Mouse (Mus musculus) forebrain, embryonic 10.5 days (tissue): ENCODE results near the gene Arhgdia. TPM values are rescaled to one million over a fixed set of nuclear protein-coding genes. Genes with fewer than 3 reads are reported as not detected.
A peak's percentile ranks its signal among the peaks of the same experiment; 100 is the strongest.

ENCODE experiments used
- DNase-seq: peaks from one replicate; pipeline ENCODE4 v3.0.0-alpha.2; 2017; ENCODE audit warnings: low spot score; ENCODE audit errors: extremely low spot score
- H3K27ac ChIP-seq: fragments of 300-500 bp; sonication (generic); 2 replicates; pipeline ENCODE4 v1.5.1; 2016; ENCODE audit warnings: mild to moderate bottlenecking
- H3K27me3 ChIP-seq: fragments of 300-500 bp; sonication (generic); 2 replicates; pipeline ENCODE4 v1.6.1; 2016; ENCODE audit warnings: mild to moderate bottlenecking; ENCODE audit not compliant: poor library complexity, severe bottlenecking
- H3K36me3 ChIP-seq: fragments of 300-500 bp; sonication (generic); replicated peaks from 2 replicates; pipeline ENCODE4 v1.6.1; 2016; ENCODE audit warnings: mild to moderate bottlenecking, moderate library complexity
- H3K4me1 ChIP-seq: fragments of 300-500 bp; sonication (generic); 2 replicates; pipeline ENCODE4 v1.6.1; 2016
- H3K4me3 ChIP-seq: fragments of 300-500 bp; sonication (generic); 2 replicates; pipeline ENCODE4 v1.5.1; 2016; ENCODE audit warnings: mild to moderate bottlenecking, moderate library complexity
- H3K9me3 ChIP-seq: fragments of 300-500 bp; sonication (generic); 2 replicates; pipeline ENCODE4 v1.6.1; 2016; ENCODE audit warnings: mild to moderate bottlenecking, moderate library complexity
- WGBS: fragments of 180-500 bp; shearing (Covaris S2); methylation state at CpG from one replicate; pipeline ENCODE4 v1.1.7; 2016; 5-methylcytosine and 5-hydroxymethylcytosine counted together
- microRNA-seq: library from miRNA; unstranded; fragments of <30 nt; microRNA quantifications from one replicate; pipeline ENCODE4, GENCODE M21; 2017
- polyA plus RNA-seq: library from polyadenylated mRNA; unstranded; fragments of >200 nt; fragmentation: Nextera tagmentation; extraction: Ambion mirVana; gene quantifications from 2 replicates; pipeline ENCODE4 v1.2.1, GENCODE M21; 2016

The Arhgdia gene
- polyA plus RNA-seq, 1 experiment from 2014 or later, result 744 TPM

GRCm38 (mm10) chr11:120538485-120538884, 42.9 kb downstream of the Arhgdia start:
- Histone ChIP-seq H3K9me3 (no peaks in the 10 kb centered on the region), H3K27ac (peak overlapping the region; percentile 75), H3K4me3 (no peak overlapping the region), H3K4me1 (peaks cover 29% of the 10 kb centered on the region), H3K27me3 (peaks cover 24% of the 10 kb centered on the region), H3K36me3 (peaks cover 21% of the 10 kb centered on the region)
- 90% methylated on average over 3 of the region's 3 CpGs for WGBS
- no peak for DNase-seq

- Histone ChIP-seq H3K4me3 (no peak overlapping the region), H3K36me3 (no peaks in the 10 kb centered on the region), H3K4me1 (peaks cover 30% of the 10 kb centered on the region), H3K27ac (no peak overlapping the region), H3K9me3 (no peaks in the 10 kb centered on the region), H3K27me3 (peaks cover 50% of the 10 kb centered on the region)
- 74% methylated on average over 3 of the region's 3 CpGs for WGBS
- no peak for DNase-seq
Observed at GRCm38 (mm10) chr11:120535804-120536203, 45.6 kb downstream of the Arhgdia start.

- peaks cover 57% of the 10 kb centered on the region for H3K27me3 ChIP-seq
- no peaks in the 10 kb centered on the region for H3K36me3 ChIP-seq
- no peak overlapping the region for H3K4me3 ChIP-seq
- H3K9me3 ChIP-seq, result no peaks in the 10 kb centered on the region
- DNase-seq, result no peak
- 78% methylated on average over 3 of the region's 3 CpGs for WGBS
- H3K4me1 ChIP-seq, result peaks cover 32% of the 10 kb centered on the region
- 0 out of 2 replicates have a peak overlapping the region, but pooled peaks have one; percentile 21 for H3K27ac ChIP-seq
Observed at GRCm38 (mm10) chr11:120535145-120535544, 46.3 kb downstream of the Arhgdia start.

- 89% methylated on average over 8 of the region's 8 CpGs for WGBS
- Histone ChIP-seq H3K27me3 (peaks cover 67% of the 10 kb centered on the region), H3K27ac (no peak overlapping the region), H3K4me1 (peaks cover 25% of the 10 kb centered on the region), H3K9me3 (no peaks in the 10 kb centered on the region), H3K4me3 (no peak overlapping the region), H3K36me3 (no peaks in the 10 kb centered on the region)
- no peak for DNase-seq
Observed at GRCm38 (mm10) chr11:120534093-120534492, 47.3 kb downstream of the Arhgdia start.

- DNase-seq, result no peak
- H3K36me3 ChIP-seq, result no peaks in the 10 kb centered on the region
- WGBS, result 33% methylated on average over 9 of the region's 9 CpGs
- no peak overlapping the region for H3K4me3 ChIP-seq
- no peak overlapping the region for H3K27ac ChIP-seq
- no peaks in the 10 kb centered on the region for H3K9me3 ChIP-seq
- peaks cover 19% of the 10 kb centered on the region for H3K4me1 ChIP-seq
- peaks cover 81% of the 10 kb centered on the region for H3K27me3 ChIP-seq
Observed at GRCm38 (mm10) chr11:120531646-120532045, 49.8 kb downstream of the Arhgdia start.

- Histone ChIP-seq H3K9me3 (no peaks in the 10 kb centered on the region), H3K4me1 (peaks cover 19% of the 10 kb centered on the region), H3K27ac (peak within 1 kb of the TSS; percentile 65; the same call in 1 of the 2 replicates), H3K4me3 (peak within 1 kb of the TSS; percentile 50), H3K36me3 (no peaks in the 10 kb centered on the region), H3K27me3 (peaks cover 81% of the 10 kb centered on the region)
- WGBS, result 7% methylated on average over 61 of the region's 62 CpGs
- peak; percentile 35 for DNase-seq
Observed at GRCm38 (mm10) chr11:120530085-120530964, 51.1 kb downstream of the Arhgdia start, which contains the start of gene Gcgr. Gene Gcgr (plus strand): TSS chr11:120530699.

GRCm38 (mm10) chr11:120528903-120529302, 52.5 kb downstream of the Arhgdia start:
- 53% methylated on average over 4 of the region's 4 CpGs for WGBS
- Histone ChIP-seq H3K4me3 (no peak overlapping the region), H3K4me1 (peaks cover 19% of the 10 kb centered on the region), H3K36me3 (no peaks in the 10 kb centered on the region), H3K27ac (no peak overlapping the region), H3K27me3 (peaks cover 67% of the 10 kb centered on the region), H3K9me3 (no peaks in the 10 kb centered on the region)
- DNase-seq, result no peak

Small RNA genes lying within 50 kb of the gene (microRNA-seq; reads per million reads assigned to microRNA genes)
- 2.7 reads per million for gene Mir6936

Other genes with a start within 250 kb of the Arhgdia start
- gene Actg1, start 233.1 kb downstream of the Arhgdia start, polyA plus RNA-seq, result 2,559 and 2,733 TPM in 2 replicates
- gene Fscn2, start 220.1 kb downstream of the Arhgdia start, polyA plus RNA-seq, result 0.32 TPM in 1 of 2 replicates, not detected in the other
- 33.8 and 36.0 TPM in 2 replicates for gene Faap100, start 202.9 kb downstream of the Arhgdia start, polyA plus RNA-seq
- 45.9 and 46.9 TPM in 2 replicates for gene Nploc4, start 143.9 kb downstream of the Arhgdia start, polyA plus RNA-seq
- gene Tspan10, start 139.0 kb downstream of the Arhgdia start, polyA plus RNA-seq, result 0.30 and 1.6 TPM in 2 replicates
- 0.25 and 0.41 TPM in 2 replicates for gene Pde6g, start 128.1 kb downstream of the Arhgdia start, polyA plus RNA-seq
- gene Oxld1, start 123.6 kb downstream of the Arhgdia start, polyA plus RNA-seq, result 8.7 and 11.8 TPM in 2 replicates
- gene Ccdc137, start 123.5 kb downstream of the Arhgdia start, polyA plus RNA-seq, result 39.6 and 46.3 TPM in 2 replicates
- gene Arl16, start 114.0 kb downstream of the Arhgdia start, polyA plus RNA-seq, result 60.7 and 62.1 TPM in 2 replicates
- 211 and 215 TPM in 2 replicates for gene Mrpl12, start 97.0 kb downstream of the Arhgdia start, polyA plus RNA-seq
- 69.3 and 71.6 TPM in 2 replicates for gene Slc25a10, start 89.8 kb downstream of the Arhgdia start, polyA plus RNA-seq
- gene Gcgr, start 50.9 kb downstream of the Arhgdia start, polyA plus RNA-seq, result 0.07 and 0.16 TPM in 2 replicates
- gene Mcrip1, start 31.9 kb downstream of the Arhgdia start, polyA plus RNA-seq, result 205 and 212 TPM in 2 replicates
- not detected in 2 replicates for gene Ppp1r27, start 30.5 kb downstream of the Arhgdia start, polyA plus RNA-seq
- gene P4hb, start 8.4 kb downstream of the Arhgdia start, polyA plus RNA-seq, result 485 and 533 TPM in 2 replicates
- gene Alyref, start 16.7 kb upstream of the Arhgdia start, polyA plus RNA-seq, result 618 and 646 TPM in 2 replicates
- 218 and 228 TPM in 2 replicates for gene Anapc11, start 16.8 kb upstream of the Arhgdia start, polyA plus RNA-seq
- 0.44 TPM in 1 of 2 replicates, not detected in the other for gene Npb, start 26.9 kb upstream of the Arhgdia start, polyA plus RNA-seq
- gene Pcyt2, start 36.3 kb upstream of the Arhgdia start, polyA plus RNA-seq, result 145 and 148 TPM in 2 replicates
- 30.1 and 32.8 TPM in 2 replicates for gene Sirt7, start 43.6 kb upstream of the Arhgdia start, polyA plus RNA-seq
- gene Mafg, start 52.0 kb upstream of the Arhgdia start, polyA plus RNA-seq, result 20.2 and 22.7 TPM in 2 replicates
- 37.5 and 40.5 TPM in 2 replicates for gene Pycr1, start 62.1 kb upstream of the Arhgdia start, polyA plus RNA-seq
- not detected in 2 replicates for gene Myadml2, start 66.5 kb upstream of the Arhgdia start, polyA plus RNA-seq
- 0.57 and 0.75 TPM in 2 replicates for gene Notum, start 79.6 kb upstream of the Arhgdia start, polyA plus RNA-seq
- gene Aspscr1, start 91.3 kb upstream of the Arhgdia start, polyA plus RNA-seq, result 134 and 142 TPM in 2 replicates
- 118 and 133 TPM in 2 replicates for gene Cenpx, start 132.1 kb upstream of the Arhgdia start, polyA plus RNA-seq
- gene Lrrc45, start 132.3 kb upstream of the Arhgdia start, polyA plus RNA-seq, result 51.9 and 59.2 TPM in 2 replicates
- 23.8 and 28.4 TPM in 2 replicates for gene Rac3, start 139.8 kb upstream of the Arhgdia start, polyA plus RNA-seq
- gene Dcxr, start 145.7 kb upstream of the Arhgdia start, polyA plus RNA-seq, result 13.3 and 14.8 TPM in 2 replicates
- 1.1 and 1.3 TPM in 2 replicates for gene Cbr2, start 150.5 kb upstream of the Arhgdia start, polyA plus RNA-seq
- 12.3 and 14.2 TPM in 2 replicates for gene Hmga1b, start 181.2 kb upstream of the Arhgdia start, polyA plus RNA-seq
- gene Rfng, start 202.6 kb upstream of the Arhgdia start, polyA plus RNA-seq, result 39.1 and 43.3 TPM in 2 replicates
- 281 and 283 TPM in 2 replicates for gene Gps1, start 202.6 kb upstream of the Arhgdia start, polyA plus RNA-seq
- 110 and 111 TPM in 2 replicates for gene Dus1l, start 214.8 kb upstream of the Arhgdia start, polyA plus RNA-seq
- 134 and 144 TPM in 2 replicates for gene Fasn, start 242.9 kb upstream of the Arhgdia start, polyA plus RNA-seq